Mouse (Mus musculus) midbrain, embryonic 13.5 days (tissue): ENCODE measurements around the gene Prss38. TPM values are rescaled to one million over a fixed set of nuclear protein-coding genes. Genes with fewer than 3 reads are reported as not detected.

Experiments used
- microRNA-seq: library from miRNA; unstranded; fragments of <30 nt; microRNA quantifications from one replicate; pipeline ENCODE4, GENCODE M21; 2016
- polyA plus RNA-seq: library from polyadenylated mRNA; unstranded; fragments of >200 nt; fragmentation: Nextera tagmentation; extraction: Ambion mirVana; gene quantifications from 2 replicates; pipeline ENCODE4 v1.2.1, GENCODE M21; 2015

The Prss38 gene
- polyA plus RNA-seq, 1 experiment from 2014 or later: not detected

Small RNA genes within 50 kb of the gene (microRNA-seq; reads per million reads assigned to microRNA genes)
- gene Gm24756: not detected

Other genes with a start within 250 kb of the Prss38 start
- 0.04 and 0.08 TPM in 2 replicates for gene Obscn, start 239.3 kb downstream of the Prss38 start, polyA plus RNA-seq
- 7.2 and 7.6 TPM in 2 replicates for gene Iba57, start 211.9 kb downstream of the Prss38 start, polyA plus RNA-seq
- 0.35 TPM in 1 of 2 replicates, not detected in the other for gene Gjc2, start 192.4 kb downstream of the Prss38 start, polyA plus RNA-seq
- 155 and 159 TPM in 2 replicates for gene Guk1, start 183.4 kb downstream of the Prss38 start, polyA plus RNA-seq
- gene Mrpl55, start 173.2 kb downstream of the Prss38 start, polyA plus RNA-seq: 95.9 and 96.5 TPM in 2 replicates
- 32.5 and 32.6 TPM in 2 replicates for gene 2310033P09Rik, start 167.3 kb downstream of the Prss38 start, polyA plus RNA-seq
- gene Arf1, start 147.4 kb downstream of the Prss38 start, polyA plus RNA-seq: 602 and 607 TPM in 2 replicates
- gene Wnt3a, start 84.9 kb downstream of the Prss38 start, polyA plus RNA-seq: 0.68 and 3.0 TPM in 2 replicates
- 2.9 and 6.0 TPM in 2 replicates for gene Wnt9a, start 68.7 kb downstream of the Prss38 start, polyA plus RNA-seq
- 14.3 TPM in 2 replicates for gene Jmjd4, start 74.4 kb upstream of the Prss38 start, polyA plus RNA-seq
- 352 and 380 TPM in 2 replicates for gene Snap47, start 75.5 kb upstream of the Prss38 start, polyA plus RNA-seq
- gene Zfp867, start 96.8 kb upstream of the Prss38 start, polyA plus RNA-seq: 14.7 and 15.0 TPM in 2 replicates
- 17.6 and 18.2 TPM in 2 replicates for gene Zkscan17, start 151.1 kb upstream of the Prss38 start, polyA plus RNA-seq
- gene Nlrp3, start 165.9 kb upstream of the Prss38 start, polyA plus RNA-seq: 0.04 and 0.21 TPM in 2 replicates
- not detected in 2 replicates for gene Olfr222, start 200.6 kb upstream of the Prss38 start, polyA plus RNA-seq
- not detected in 2 replicates for gene Olfr223, start 217.6 kb upstream of the Prss38 start, polyA plus RNA-seq